Mouse (Mus musculus) lung, adult 2 months (tissue): Measurements from ENCODE around the gene Gpr3. TPM values are rescaled to one million over a fixed set of nuclear protein-coding genes. Genes with fewer than 3 reads are reported as not detected.

Source experiments
- DNase-seq: peaks from one replicate; pipeline ENCODE4 v3.0.0; 2022
- H3K4me1 ChIP-seq: fragments of 200-500 bp; 2 replicates; pipeline ENCODE4 v1.6.1; 2011; ENCODE audit warnings: low read length; ENCODE audit not compliant: control insufficient read depth, insufficient read depth
- H3K4me3 ChIP-seq: fragments of 200-500 bp; replicated peaks from 2 replicates; pipeline ENCODE3; 2011; ENCODE audit warnings: low read depth, mild to moderate bottlenecking, control low read depth, low read length; ENCODE audit errors: extremely low read depth
- CTCF ChIP-seq: fragments of 200-500 bp; IDR thresholded peaks from 2 replicates; pipeline ENCODE4 v1.5.1; 2011; ENCODE audit warnings: mild to moderate bottlenecking, low read length, control low read depth; ENCODE audit not compliant: insufficient read depth
- POLR2A ChIP-seq: fragments of 200-500 bp; IDR thresholded peaks from 2 replicates; pipeline ENCODE4 v1.6.1; 2011; ENCODE audit warnings: low read depth, mild to moderate bottlenecking, control low read depth, low read length, borderline replicate concordance; ENCODE audit errors: extremely low read depth
- WGBS: fragments of 180-500 bp; shearing (Covaris S2); methylation state at CpG from one replicate; pipeline ENCODE4 v1.1.7; 2018; 5-methylcytosine and 5-hydroxymethylcytosine counted together
- polyA plus RNA-seq: library from polyadenylated mRNA; depleted of rRNA; stranded (reverse); fragments of >200 nt; gene quantifications from 2 replicates; pipeline ENCODE4 v1.2.3, GENCODE M21; 2012

Gene Gpr3
- polyA plus RNA-seq, 1 experiment, result 0.18 TPM

GRCm38 (mm10) chr4:133195014-133195413, 17.3 kb downstream of the Gpr3 start:
- H3K4me1 ChIP-seq, result no peaks in the 10 kb centered on the region
- no peak for DNase-seq
- WGBS, result 50% methylated on average over 4 of the region's 4 CpGs
- no peak overlapping the region for H3K4me3 ChIP-seq
- no peak for TF ChIP-seq CTCF
- TF ChIP-seq POLR2A, result no peak

GRCm38 (mm10) chr4:133194482-133194881, 17.9 kb downstream of the Gpr3 start:
- no peak for DNase-seq
- Histone ChIP-seq H3K4me1 (no peaks in the 10 kb centered on the region), H3K4me3 (no peak overlapping the region)
- no peak for TF ChIP-seq POLR2A
- no peak for TF ChIP-seq CTCF
- WGBS, result 83% methylated on average over 10 of the region's 11 CpGs

GRCm38 (mm10) chr4:133189396-133189795, 22.9 kb downstream of the Gpr3 start:
- WGBS, result 75% methylated on average over 10 of the region's 10 CpGs
- no peak for DNase-seq

GRCm38 (mm10) chr4:133186856-133187255, 25.5 kb downstream of the Gpr3 start:
- 83% methylated on average over 5 of the region's 5 CpGs for WGBS
- H3K4me3 ChIP-seq, result no peak overlapping the region
- TF ChIP-seq POLR2A (no peak), CTCF (peak; percentile 39)
- peaks cover 13% of the 10 kb centered on the region for H3K4me1 ChIP-seq
- DNase-seq, result no peak

More at GRCm38 (mm10) chr4:133189396-133189795, 22.9 kb downstream of the Gpr3 start:
- TF ChIP-seq CTCF, result no peak
- TF ChIP-seq POLR2A, result no peak
- H3K4me1 ChIP-seq, result peaks cover 10% of the 10 kb centered on the region
- no peak overlapping the region for H3K4me3 ChIP-seq

GRCm38 (mm10) chr4:133185893-133186292, 26.4 kb downstream of the Gpr3 start:
- TF ChIP-seq CTCF (no peak), POLR2A (no peak)
- WGBS, result 62% methylated on average over 8 of the region's 8 CpGs

GRCm38 (mm10) chr4:133184898-133185665, 27.3 kb downstream of the Gpr3 start:
- Histone ChIP-seq H3K4me3 (no peak overlapping the region), H3K4me1 (peaks cover 13% of the 10 kb centered on the region)
- 29% methylated on average over 15 of the region's 15 CpGs for WGBS
- no peak for TF ChIP-seq POLR2A
- no peak for TF ChIP-seq CTCF
- DNase-seq, result peak; percentile 46

More at GRCm38 (mm10) chr4:133185893-133186292, 26.4 kb downstream of the Gpr3 start:
- peaks cover 13% of the 10 kb centered on the region for H3K4me1 ChIP-seq
- DNase-seq, result no peak
- no peak overlapping the region for H3K4me3 ChIP-seq

- peaks cover 15% of the 10 kb centered on the region for H3K4me1 ChIP-seq
- WGBS, result 58% methylated on average over 14 of the region's 14 CpGs
- H3K4me3 ChIP-seq, result no peak overlapping the region
- TF ChIP-seq CTCF (no peak), POLR2A (no peak)
- no peak for DNase-seq
Observed at GRCm38 (mm10) chr4:133184031-133184897, 28.1 kb downstream of the Gpr3 start.

- 76% methylated on average over 8 of the region's 8 CpGs for WGBS
- TF ChIP-seq CTCF, result no peak
- H3K4me3 ChIP-seq, result no peak overlapping the region
- DNase-seq, result no peak
- peaks cover 23% of the 10 kb centered on the region for H3K4me1 ChIP-seq
Observed at GRCm38 (mm10) chr4:133182439-133183033, 29.8 kb downstream of the Gpr3 start.

- Histone ChIP-seq H3K4me1 (peaks cover 33% of the 10 kb centered on the region), H3K4me3 (no peak overlapping the region)
- DNase-seq, result no peak
- 82% methylated on average over 7 of the region's 7 CpGs for WGBS
- TF ChIP-seq CTCF (no peak), POLR2A (no peak)
Observed at GRCm38 (mm10) chr4:133179258-133179657, 33.1 kb downstream of the Gpr3 start.

- WGBS, result 44% methylated on average over 5 of the region's 5 CpGs
- no peak for DNase-seq
- TF ChIP-seq CTCF, result no peak
- TF ChIP-seq POLR2A, result no peak
- Histone ChIP-seq H3K4me1 (peaks cover 37% of the 10 kb centered on the region), H3K4me3 (no peak overlapping the region)
Observed at GRCm38 (mm10) chr4:133178305-133178704, 34.0 kb downstream of the Gpr3 start.
